Mouse (Mus musculus): ENCODE measurements around the gene Slc4a5.
A peak's percentile ranks its signal among the peaks of the same experiment; 100 is the strongest.

Gene Slc4a5

GRCm38 (mm10) chr6:83219814-83220213 is at the start of gene Slc4a5:
Gene Slc4a5, plus strand, starts transcription at chr6:83219828.
- DNase-seq = no peak

- DNase-seq = no peak
Measured at GRCm38 (mm10) chr6:83169872-83170271, 49.8 kb upstream of the Slc4a5 start.

DNA sequence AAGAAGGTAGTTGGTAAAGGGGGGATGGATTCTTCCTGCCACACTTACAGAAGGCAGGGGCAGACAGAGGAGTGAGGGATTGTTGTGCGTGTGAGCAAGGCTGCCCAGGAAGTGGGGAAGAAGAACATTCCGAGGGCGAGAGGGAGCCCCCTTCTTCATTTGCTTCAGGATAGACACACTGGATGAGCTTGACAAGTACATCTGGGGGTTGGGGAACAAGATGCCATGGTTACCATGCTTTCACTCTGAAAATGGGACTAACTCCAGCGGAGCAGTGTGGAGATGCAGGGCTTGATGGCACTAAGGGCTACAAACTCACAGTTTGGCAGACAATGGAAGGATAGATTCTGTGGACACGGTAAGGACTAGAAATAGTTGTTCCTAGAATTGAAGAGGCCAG is 48.6 kb upstream of the Slc4a5 start:
- no peak for DNase-seq

DNA sequence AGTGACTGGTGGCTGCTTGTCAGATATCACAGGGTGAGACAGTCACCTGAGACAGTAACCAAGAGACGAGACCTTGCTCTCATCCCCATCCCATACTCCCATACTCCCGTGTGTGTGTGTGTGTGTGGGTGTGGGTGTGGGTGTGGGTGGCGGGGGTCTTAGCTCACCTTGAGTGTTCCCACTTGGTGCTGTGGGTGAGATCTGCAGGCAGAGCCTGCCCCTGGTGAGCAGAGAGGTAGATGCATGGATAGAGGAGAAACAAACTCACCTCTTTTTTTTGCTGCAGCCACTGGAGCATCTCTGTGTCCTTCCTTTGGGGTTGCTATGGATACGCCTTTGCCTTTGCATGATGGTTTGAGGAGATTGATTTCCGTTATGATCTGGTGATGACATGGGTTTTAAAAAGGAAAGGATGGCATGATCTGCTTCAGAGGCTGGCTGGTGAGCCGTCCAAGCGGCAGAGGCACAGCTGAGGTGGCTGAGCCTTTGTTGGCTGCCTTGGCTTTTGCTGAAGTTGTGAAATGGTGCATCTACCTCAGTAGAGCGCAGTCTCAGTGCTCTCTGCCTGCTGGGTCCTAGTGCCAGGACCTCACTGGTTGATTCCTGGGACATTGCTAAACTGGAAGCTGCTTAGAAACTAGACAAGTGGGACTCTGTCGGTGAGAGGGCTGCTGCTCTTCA is 47.2 kb upstream of the Slc4a5 start:
- no peak for DNase-seq

- DNase-seq = no peak
Measured at GRCm38 (mm10) chr6:83175996-83176395, 43.6 kb upstream of the Slc4a5 start.

- no peak for DNase-seq
Measured at GRCm38 (mm10) chr6:83179390-83180117, 40.1 kb upstream of the Slc4a5 start.

DNA sequence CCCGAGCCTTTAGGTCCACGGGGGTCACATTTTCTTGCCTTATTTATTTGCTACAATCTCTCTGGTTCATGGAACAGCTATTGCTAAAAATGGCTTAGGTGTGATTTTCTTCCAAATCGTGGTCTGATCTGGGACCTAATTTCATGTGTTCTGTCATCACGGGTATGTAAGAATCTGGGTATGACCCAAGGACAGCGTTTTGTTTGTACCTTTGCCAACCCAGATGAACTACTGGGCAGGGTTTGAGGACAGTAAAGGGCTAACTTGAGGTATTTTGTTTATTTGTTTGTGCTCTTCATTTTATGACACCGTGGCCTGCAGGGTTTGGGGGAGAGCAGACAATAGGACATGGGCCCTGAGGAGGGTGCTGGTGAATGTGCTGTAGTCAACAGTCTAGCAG is 39.0 kb upstream of the Slc4a5 start:
- no peak for DNase-seq

DNA sequence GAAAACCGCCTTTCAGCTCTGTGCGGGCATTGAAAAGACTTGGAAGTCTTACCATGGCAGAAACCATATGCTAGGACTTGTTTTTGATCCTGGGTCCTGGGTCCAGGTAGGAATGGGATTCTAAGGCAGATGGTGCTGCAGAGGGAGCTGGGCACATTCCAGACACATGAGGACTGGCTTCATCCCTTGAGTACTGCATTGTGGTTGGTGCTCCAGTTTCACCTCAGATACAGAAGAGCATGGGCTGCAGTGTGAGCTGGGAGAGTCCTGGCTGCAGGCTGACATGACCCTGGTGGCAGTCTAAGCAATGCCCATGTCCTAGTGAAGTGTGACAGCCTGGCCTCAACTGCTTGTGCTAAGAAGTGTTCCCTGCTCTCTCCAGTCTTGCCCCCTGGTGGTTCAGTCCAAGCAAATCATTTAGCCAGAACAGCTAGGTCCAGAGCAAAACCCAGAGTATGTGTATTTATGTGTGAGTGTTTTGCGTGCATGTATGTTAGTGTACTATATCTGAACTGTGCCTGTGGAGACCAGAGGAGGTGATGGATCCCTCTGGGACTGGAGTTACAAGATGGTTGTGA is 34.7 kb upstream of the Slc4a5 start:
- no peak for DNase-seq

- DNase-seq = peak; percentile 40
Measured at GRCm38 (mm10) chr6:83185895-83186861, 33.5 kb upstream of the Slc4a5 start.

GRCm38 (mm10) chr6:83186946-83187345 is 32.7 kb upstream of the Slc4a5 start:
- DNase-seq = no peak

DNA sequence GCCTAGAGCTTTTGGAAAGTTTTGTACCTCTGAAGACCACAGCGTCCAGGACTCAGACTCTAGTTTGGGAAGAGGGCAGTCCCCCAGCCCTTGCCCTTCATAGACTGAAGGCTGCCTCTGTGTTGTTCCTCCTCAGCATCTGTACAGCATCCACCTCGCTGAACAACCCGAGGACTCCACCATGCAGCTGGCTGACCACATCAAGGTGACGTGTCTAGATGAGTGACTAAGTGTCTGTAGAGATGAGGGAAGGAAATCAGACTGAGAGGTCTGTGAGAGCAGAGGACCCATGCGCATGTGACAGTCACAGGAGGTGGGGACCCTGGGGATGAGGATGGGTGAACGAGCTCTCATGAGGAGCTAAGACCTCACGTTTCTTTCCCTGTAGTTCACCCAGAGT is 26.1 kb upstream of the Slc4a5 start:
- DNase-seq = peak; percentile 37

- DNase-seq = no peak
Measured at GRCm38 (mm10) chr6:83197345-83198004, 22.2 kb upstream of the Slc4a5 start.

GRCm38 (mm10) chr6:83203320-83203719 is 16.3 kb upstream of the Slc4a5 start:
- DNase-seq = no peak

DNA sequence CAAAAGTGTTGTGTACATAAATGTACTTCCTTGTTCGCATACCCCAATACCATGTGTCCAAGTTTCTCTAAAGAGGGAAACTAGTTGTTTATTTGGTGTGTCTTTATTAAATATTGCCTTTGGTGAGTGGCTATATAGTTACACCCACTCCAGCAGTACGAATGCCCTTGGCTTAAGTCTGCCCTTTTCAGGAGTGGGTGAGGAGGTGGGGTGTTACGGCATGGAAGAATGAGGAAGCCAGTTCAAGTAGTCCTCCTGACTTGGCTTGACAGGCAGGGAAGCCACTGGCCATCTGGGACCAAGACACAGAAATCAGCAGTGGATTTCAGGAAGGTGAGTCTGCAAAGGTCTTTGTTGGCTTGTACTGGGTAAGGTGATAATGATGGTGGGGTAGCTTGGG is 13.8 kb upstream of the Slc4a5 start:
- no peak for DNase-seq

DNA sequence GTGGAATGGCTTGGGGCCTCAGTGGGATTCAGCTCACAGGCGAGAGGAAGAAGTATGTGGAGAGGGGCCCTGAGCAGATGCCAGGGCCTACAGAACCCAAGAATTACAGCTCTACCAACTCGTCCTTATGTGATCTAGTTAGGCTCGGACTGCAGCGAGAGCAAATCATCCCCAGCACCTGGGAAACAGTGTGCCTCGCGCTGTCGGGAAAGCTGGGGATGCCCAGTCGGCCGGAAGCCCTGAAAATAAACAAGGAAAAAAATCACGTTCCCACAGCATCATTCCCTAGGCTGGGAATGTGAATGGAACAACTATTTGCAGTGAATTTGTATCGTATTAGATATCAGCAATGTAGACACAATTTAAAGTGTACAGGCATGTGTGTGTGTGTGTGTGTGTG is 13.3 kb upstream of the Slc4a5 start:
- no peak for DNase-seq

- DNase-seq = no peak
Measured at GRCm38 (mm10) chr6:83207361-83208049, 12.1 kb upstream of the Slc4a5 start.

- no peak for DNase-seq
Measured at GRCm38 (mm10) chr6:83208050-83208400, 11.6 kb upstream of the Slc4a5 start.

- no peak for DNase-seq
Measured at GRCm38 (mm10) chr6:83210495-83210894, 9.1 kb upstream of the Slc4a5 start.

DNA sequence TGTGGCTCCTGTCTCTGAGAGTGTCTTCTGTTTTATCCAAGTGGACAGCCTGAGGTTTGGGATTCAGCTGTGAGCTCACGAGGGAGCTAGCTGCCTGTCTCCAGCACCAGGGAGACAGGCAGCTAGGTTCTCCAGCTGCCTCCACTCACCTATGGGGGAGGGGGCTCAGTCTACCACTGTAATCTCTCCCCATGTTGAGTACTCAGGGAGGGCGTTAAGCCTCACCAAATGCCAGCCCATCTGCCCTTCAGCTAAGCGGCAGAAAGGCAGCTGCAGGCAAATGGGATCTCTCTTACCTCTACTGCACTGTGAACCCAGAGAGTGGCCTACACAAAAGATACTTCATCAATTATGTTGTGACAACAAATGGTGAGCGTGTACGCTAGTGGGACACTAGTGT is 8.1 kb upstream of the Slc4a5 start:
- DNase-seq = no peak

DNA sequence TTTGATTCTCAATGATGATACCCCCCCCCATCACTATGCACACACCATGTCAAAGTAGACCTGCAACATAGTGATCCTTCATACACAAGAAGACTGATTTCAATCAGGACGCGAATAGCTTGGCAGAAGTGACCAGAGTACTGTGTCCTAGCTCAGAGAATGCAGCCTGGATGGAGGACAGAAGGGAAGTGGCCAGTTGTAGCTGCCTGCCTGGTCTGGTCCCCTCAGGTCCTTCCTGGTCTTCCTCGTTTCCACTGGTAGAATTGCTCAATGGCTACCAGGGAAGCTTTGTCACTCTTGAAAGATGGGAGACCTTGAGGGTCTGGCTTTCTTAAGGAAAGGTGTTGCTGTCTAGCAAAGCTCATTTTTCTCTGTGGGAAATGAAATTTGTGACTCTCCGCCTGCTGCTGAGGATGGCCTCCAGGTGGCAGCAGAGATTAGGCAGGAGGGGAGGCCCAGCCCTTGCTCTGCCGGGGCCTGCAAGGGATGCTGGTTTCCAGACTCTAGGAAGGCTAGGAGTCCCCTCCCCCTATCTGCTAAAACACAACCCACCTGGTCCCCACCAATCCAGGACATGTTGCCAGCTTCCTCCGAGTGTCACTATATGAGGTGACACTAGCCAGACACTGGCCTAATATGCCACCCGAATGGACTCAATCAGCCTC is 4.5 kb upstream of the Slc4a5 start:
- DNase-seq = peak; percentile 61

DNA sequence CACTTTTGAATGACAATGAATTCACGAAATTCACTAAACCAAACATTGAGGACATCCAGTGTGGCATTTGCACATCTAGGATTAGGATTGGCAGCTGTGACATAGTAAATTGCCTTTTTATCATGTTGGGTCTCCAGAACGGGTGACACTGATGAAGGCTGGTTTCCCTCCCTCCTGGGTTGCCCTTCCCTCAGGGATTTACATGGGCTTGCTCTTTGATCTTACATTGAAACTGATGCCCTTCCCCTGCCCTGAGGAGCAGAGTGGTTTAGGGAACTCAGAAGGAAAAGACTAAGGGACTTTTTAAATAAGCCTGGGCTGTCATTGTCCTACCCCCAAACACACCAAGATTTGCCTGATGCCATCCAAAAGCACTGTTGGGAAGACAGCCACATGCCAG is 11.9 kb downstream of the Slc4a5 start:
- no peak for DNase-seq

All from thymus, postnatal 25 days (tissue).